Mouse (Mus musculus) bone marrow, adult 2 months (tissue): Measurements from ENCODE around the gene Azin2. TPM values are rescaled to one million over a fixed set of nuclear protein-coding genes. Genes with fewer than 3 reads are reported as not detected.

Experiments
- H3K27ac ChIP-seq: fragments of 200-500 bp; 2 replicates; pipeline ENCODE4 v1.5.1; 2012; ENCODE audit warnings: low read depth, mild to moderate bottlenecking, control low read depth, inconsistent platforms, low read length; ENCODE audit not compliant: control insufficient read depth, poor library complexity, insufficient read depth
- H3K4me1 ChIP-seq: fragments of 200-500 bp; 2 replicates; pipeline ENCODE4 v1.6.1; 2011; ENCODE audit warnings: low read length; ENCODE audit not compliant: control insufficient read depth, insufficient read depth
- H3K4me3 ChIP-seq: fragments of 200-500 bp; replicated peaks from 2 replicates; pipeline ENCODE3; 2011; ENCODE audit warnings: mild to moderate bottlenecking, low read depth, low read length, control low read depth; ENCODE audit not compliant: control insufficient read depth
- CTCF ChIP-seq: fragments of 200-500 bp; IDR thresholded peaks from 2 replicates; pipeline ENCODE4 v1.5.1; 2011; ENCODE audit warnings: low read length, control low read depth; ENCODE audit not compliant: control insufficient read depth, insufficient read depth
- POLR2A ChIP-seq: fragments of 200-500 bp; IDR thresholded peaks from 2 replicates; pipeline ENCODE4 v1.6.1; 2011; ENCODE audit warnings: low read depth, mild to moderate bottlenecking, control low read depth, low read length, borderline replicate concordance; ENCODE audit not compliant: control insufficient read depth
- WGBS: fragments of 180-500 bp; shearing (Covaris S2); methylation state at CpG from one replicate; pipeline ENCODE4 v1.1.7; 2018; 5-methylcytosine and 5-hydroxymethylcytosine counted together
- polyA plus RNA-seq: library from polyadenylated mRNA; stranded (reverse); fragments of >200 nt; gene quantifications from 2 replicates; pipeline ENCODE4 v1.2.4, GENCODE M21; 2011; ENCODE audit warnings: low replicate concordance; ENCODE audit not compliant: missing spikeins, insufficient read depth, insufficient read length

Azin2 gene
- polyA plus RNA-seq, result 2.0 and 2.4 TPM in 2 replicates

DNA sequence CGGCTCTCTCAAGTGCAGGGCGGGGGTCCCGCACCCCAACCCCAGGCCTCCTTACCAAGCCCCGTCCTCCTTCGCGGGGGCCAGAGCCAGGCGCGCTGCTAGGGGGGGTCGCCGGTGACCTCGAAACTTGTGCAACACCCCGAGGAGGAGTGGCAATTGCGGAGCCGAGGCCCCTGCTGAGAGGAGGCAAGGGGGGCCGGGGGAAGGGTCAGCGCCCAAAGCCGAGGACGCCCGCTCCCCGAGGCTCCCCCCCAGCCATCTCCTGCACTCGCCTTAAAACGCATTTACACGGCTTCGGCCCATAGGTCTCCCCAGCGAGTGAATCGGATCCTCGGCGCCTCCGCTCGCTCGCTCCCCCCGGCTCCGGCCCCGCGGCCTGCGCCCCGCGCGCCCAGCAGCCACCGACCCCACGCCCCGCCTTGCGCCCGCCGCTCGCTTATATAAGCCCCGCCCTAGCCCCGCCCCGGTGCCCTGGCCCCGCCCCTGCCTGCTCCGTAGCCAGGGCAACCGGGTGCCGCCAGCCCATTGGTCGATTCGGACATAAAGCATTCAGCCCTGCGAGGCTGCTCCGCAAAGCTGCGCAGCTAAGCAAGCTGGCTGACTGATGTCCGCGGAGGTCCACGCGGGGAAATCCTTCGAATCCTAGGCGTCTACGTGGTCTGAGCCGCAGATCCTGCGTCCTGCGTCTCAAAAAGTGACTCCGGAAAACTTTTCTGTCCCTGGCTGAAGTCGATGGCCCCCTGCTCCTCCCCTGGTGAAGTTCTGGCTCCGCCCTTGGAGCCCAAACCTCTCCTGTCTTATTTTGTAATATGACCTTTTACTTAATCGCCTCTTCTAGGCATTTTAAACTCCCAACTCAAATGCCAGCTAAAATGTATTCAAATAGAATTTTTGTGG, at the start of gene Azin2:
TSS of gene Azin2 (minus strand) at position 414 of the 897 bp plus-strand sequence.
- Histone ChIP-seq H3K4me3 (peak within 1 kb of the TSS; percentile 64), H3K27ac (no peak within 1 kb of the TSS), H3K4me1 (peaks cover 1% of the 10 kb centered on the region; the same call in 1 of the 2 replicates)
- TF ChIP-seq CTCF, result no peak
- TF ChIP-seq POLR2A, result peak; percentile 44; the same call in 1 of the 2 replicates
- WGBS, result under 1% methylated on average over 72 of the region's 72 CpGs

DNA sequence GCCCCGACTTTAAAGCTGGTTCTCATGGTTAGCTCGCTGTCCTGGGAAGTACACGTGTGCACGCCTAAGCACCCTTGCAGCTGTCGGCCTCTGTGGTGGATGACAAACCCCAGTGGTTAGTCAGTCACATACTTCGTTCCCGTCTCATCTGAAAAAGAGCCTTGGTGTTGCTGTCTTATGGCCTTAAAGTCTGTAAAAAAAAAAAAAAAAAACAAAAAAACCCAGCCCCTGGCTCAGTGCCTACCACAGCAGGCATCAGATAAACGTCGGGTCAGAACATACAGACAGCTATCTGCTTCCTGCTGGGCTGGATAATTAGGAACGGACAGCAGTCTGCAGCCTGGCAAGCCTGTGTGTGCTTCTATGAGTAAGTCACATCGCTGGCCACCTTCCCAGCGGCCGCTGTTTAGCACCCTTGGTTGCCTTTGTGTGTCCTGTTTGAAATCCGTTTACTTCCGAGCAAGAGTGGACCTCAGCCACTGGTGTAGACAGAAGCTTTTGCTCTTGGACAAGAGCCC, 49.4 kb upstream of the Azin2 start:
- WGBS, result 24% methylated on average over 15 of the region's 15 CpGs
- no peak overlapping the region for H3K4me3 ChIP-seq
- no peaks in the 10 kb centered on the region for H3K4me1 ChIP-seq
- no peak overlapping the region for H3K27ac ChIP-seq
- TF ChIP-seq CTCF, result no peak

DNA sequence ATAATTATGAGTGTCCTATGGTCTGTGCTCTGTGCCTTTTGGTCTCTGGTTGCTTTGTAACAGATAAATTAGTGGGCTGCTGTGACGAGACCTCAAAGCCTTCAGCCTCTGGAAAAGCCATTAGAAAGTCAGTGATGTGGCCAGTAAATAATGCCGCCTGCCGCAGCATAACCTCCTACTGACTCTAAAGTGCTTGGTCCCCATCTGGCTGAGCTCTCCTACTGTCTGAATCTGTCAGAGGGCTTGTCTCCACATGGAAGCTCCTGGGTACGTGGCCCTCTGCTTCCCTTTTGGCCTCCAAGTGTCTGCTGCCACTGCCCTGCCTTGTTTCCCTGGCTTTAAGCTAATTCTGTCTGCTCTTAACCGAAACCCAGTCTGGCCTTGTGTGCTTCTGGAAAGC, 47.3 kb upstream of the Azin2 start:
- H3K4me3 ChIP-seq, result no peak overlapping the region
- TF ChIP-seq POLR2A, result no peak
- no peak for TF ChIP-seq CTCF
- H3K27ac ChIP-seq, result no peak overlapping the region
- H3K4me1 ChIP-seq, result no peaks in the 10 kb centered on the region
- 86% methylated on average over 5 of the region's 5 CpGs for WGBS

DNA sequence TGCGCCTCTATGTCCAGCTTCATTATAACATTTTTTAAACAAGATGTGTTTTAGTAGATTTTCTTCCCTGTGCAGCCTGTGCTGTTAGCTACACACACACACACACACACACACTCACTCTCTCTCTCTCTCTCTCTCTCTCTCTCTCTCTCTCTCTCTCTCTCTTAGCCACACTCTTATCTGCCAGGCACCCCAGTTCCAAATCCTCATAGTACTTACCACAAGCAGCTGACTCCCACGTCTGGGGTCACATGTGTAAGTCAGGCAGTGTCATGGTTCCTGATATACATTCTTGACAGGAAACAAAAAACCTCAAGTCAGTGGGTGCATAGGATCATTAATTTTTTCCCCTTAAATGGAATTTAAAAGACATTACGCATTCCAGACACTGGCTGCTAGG, 46.4 kb upstream of the Azin2 start:
- H3K27ac ChIP-seq, result no peak overlapping the region
- no peak overlapping the region for H3K4me3 ChIP-seq
- peaks cover under 1% of the 10 kb centered on the region; the same call in 1 of the 2 replicates for H3K4me1 ChIP-seq
- 56% methylated on average over 3 of the region's 3 CpGs for WGBS
- no peak for TF ChIP-seq CTCF
- no peak for TF ChIP-seq POLR2A

DNA sequence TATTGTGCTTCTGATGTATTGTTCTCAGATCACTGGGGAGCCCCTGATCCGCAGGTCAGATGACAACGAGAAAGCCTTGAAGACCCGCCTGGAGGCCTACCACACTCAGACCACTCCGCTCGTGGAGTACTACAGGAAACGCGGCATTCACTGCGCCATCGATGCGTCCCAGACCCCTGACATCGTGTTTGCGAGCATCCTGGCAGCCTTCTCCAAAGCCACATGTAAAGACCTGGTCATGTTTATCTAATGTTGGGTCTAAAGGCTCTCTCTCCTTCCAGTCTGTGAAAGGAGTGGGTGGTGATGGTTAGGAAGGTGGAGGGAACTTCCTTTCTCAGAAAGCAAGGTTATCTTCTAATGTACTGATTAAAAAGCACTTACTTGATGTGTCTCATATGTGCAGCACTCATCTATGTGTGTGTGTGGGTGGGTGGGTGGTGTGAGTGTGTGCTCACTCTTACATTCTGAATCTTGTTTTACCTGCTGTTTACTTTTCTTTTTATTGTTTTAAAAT, 45.8 kb upstream of the Azin2 start:
- no peak overlapping the region for H3K27ac ChIP-seq
- 78% methylated on average over 12 of the region's 12 CpGs for WGBS

DNA sequence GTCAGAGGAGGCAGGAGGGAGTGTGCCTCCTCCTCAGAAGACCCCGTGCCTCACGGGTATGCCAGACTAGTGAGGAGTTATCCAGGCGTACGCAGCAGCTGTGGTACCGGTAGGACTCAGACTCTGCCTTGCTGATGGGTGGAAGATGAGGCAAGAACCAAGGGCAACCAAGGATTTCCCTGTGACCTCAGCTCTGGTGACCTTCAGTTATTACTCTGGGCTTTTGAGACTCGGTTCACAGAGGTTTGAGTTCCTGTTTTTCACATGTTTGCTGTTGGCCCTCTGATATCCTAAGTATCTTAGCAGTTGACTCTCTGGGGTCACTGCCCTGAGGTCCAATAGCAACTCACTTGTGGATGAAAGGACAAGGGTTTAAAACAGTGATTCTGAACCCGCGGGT, 41.5 kb upstream of the Azin2 start:
- Histone ChIP-seq H3K4me1 (peaks cover 2% of the 10 kb centered on the region; the same call in 1 of the 2 replicates), H3K27ac (no peak overlapping the region), H3K4me3 (no peak overlapping the region)
- 66% methylated on average over 8 of the region's 8 CpGs for WGBS
- TF ChIP-seq CTCF, result no peak

More for the DNA sequence above, 45.8 kb upstream of the Azin2 start:
- TF ChIP-seq CTCF (no peak), POLR2A (no peak)
- Histone ChIP-seq H3K4me3 (no peak overlapping the region), H3K4me1 (peaks cover 2% of the 10 kb centered on the region; the same call in 1 of the 2 replicates)

DNA sequence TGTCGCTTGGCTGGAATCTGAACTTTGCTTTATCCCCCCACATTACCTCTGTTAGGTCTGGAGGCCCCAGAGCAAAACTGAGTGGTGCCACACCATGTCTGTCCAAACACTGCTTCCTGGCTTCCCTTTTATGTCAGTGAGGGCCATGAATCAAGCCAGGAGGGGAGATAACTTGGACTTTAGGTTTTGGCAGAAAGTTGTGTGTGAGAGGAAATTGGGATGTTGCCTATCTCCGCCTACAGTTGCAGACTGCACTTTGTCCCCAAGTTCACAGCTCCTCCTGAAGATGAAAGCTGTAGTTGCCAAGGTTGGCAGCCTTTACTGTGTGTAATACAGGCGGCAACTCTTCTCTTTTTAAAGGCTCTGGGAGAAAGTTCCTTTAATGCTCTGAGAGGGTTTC, 38.5 kb upstream of the Azin2 start:
- Histone ChIP-seq H3K4me1 (peaks cover 3% of the 10 kb centered on the region; the same call in 1 of the 2 replicates), H3K27ac (no peak overlapping the region), H3K4me3 (no peak overlapping the region)
- WGBS, result 80% methylated on average over 3 of the region's 3 CpGs
- TF ChIP-seq CTCF (no peak), POLR2A (no peak)

DNA sequence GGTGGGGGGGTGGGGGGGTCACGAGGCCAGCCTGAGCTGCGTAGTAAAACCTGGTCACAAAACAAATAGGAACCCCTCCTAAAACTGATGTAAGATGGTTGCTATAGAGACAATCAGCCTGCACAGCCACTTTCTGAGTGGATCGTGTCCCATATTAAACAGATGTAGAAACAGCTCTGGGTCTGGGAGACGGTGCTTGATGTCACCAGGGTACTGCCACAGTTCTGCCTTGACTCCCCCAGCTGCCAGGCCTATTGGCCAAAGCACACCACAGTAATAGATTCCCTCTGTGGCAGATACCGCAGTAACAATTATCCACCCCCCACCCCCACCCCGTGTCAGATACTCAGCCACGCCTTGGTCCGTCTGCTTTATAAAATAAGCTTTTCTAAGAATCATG, 36.2 kb upstream of the Azin2 start:
- no peak overlapping the region for H3K4me3 ChIP-seq
- peaks cover 5% of the 10 kb centered on the region; the same call in 1 of the 2 replicates for H3K4me1 ChIP-seq
- TF ChIP-seq CTCF (no peak), POLR2A (no peak)
- 75% methylated on average over 8 of the region's 8 CpGs for WGBS
- H3K27ac ChIP-seq, result no peak overlapping the region
